Mouse (Mus musculus): Measurements from ENCODE around the gene B3gnt9. TPM values are rescaled to one million over a fixed set of nuclear protein-coding genes. Genes with fewer than 3 reads are reported as not detected.

B3gnt9 gene
- total RNA-seq, 4 experiments from 2014 or later = 3.0 to 4.0 (median 3.8) TPM

- no peak for DNase-seq (ENCODE audit: low spot score in 2 of 2)
Measured at GRCm38 (mm10) chr8:105283074-105283473, 28.1 kb upstream of the B3gnt9 start.

- DNase-seq (ENCODE audit: low spot score in 2 of 2) = no peak
Measured at GRCm38 (mm10) chr8:105282239-105282638, 27.3 kb upstream of the B3gnt9 start.

DNA sequence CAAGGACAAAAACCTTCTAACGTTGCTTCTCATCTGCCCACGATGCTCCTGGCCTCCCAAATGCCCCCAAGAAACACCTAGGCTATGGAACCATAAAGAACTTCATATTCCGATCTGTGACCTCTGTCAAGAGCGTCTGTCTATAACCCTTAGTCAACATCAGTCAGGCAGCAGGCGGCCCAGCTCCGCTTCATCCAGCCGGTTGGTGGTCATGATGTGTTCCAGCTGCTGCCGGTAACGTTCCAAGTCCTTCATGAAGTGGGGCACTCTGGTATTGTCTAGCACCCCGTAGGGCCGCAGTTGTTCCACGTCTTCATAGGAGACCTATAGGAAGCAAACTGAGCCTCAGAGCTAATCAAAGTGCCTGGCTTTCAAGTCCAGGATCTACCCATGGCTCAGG lies 26.9 kb upstream of the B3gnt9 start:
- no peak for DNase-seq (ENCODE audit: low spot score in 2 of 2)

GRCm38 (mm10) chr8:105280567-105280966 lies 25.6 kb upstream of the B3gnt9 start:
- no peak for DNase-seq (ENCODE audit: low spot score in 2 of 2)

GRCm38 (mm10) chr8:105278911-105279334 lies 24.0 kb upstream of the B3gnt9 start:
- peak; percentile 85 to 92 for DNase-seq (ENCODE audit: low spot score in 2 of 2)

- DNase-seq (ENCODE audit: low spot score in 2 of 2) = no peak
Measured at GRCm38 (mm10) chr8:105276292-105277120, 21.6 kb upstream of the B3gnt9 start.

DNA sequence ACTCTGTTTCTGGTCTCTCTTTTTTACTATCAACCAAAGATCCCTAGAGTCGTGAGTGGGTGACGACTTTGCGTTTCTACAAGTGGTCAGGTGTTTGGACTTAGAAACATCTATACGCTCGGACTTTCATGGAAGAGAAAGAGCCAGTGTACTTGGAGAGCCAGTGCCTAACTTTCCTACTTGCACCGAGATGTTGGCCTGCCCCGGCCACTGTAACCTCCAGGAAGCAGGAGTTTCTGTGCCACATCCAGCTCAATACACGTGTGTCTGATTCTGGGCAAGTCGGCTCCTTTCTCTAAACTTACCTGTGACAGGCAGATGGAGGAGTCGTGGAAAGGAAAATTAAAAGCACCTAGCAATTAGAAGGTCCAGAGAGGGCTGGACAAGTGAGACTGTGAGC lies 20.9 kb upstream of the B3gnt9 start, which contains the start of gene Nol3:
TSS of gene Nol3 (plus strand) at position 301 of the 400 bp plus-strand sequence.
- DNase-seq (ENCODE audit: low spot score in 2 of 2) = no peak

DNA sequence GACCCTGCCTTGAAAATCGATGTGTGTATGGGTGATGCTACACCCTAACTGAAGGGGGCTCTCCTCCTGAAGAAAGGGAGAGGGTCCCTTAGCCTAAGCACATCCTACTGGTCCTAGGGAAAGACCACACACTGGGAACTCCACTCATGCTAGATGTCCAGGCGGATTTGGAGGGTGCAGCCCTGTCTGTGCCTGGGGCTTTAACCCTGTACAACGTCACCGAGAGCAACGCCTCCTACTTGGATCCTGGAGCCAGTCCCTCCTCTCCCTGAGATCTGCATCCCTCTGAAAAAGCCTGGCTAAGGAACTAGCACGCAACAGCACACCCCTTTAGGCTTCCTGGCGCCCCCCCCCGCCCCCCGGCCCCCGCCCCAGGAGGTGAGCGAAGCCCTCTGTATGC lies 20.4 kb upstream of the B3gnt9 start:
- no peak for DNase-seq (ENCODE audit: low spot score in 2 of 2)

DNA sequence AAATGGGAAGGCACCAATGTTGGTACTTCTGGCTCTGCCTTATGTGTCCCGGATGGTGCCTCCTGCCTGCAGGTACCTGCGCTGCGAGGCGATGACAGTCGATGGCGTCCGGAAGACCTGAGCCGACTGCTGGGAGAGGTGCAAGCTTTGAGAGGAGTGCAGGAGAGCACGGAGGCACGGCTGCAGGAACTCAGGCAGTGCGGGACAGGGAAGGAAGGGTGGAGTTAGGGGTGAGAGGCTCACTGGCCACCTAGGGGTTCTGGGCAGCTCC lies 15.9 kb upstream of the B3gnt9 start:
- DNase-seq (ENCODE audit: low spot score in 2 of 2) = no peak

- DNase-seq (ENCODE audit: low spot score in 2 of 2) = no peak
Measured at GRCm38 (mm10) chr8:105270101-105270915, 15.4 kb upstream of the B3gnt9 start.

GRCm38 (mm10) chr8:105269461-105269947 lies 14.6 kb upstream of the B3gnt9 start, which contains the start of gene Hsf4:
Gene Hsf4 (plus strand): TSS chr8:105269801.
- DNase-seq (ENCODE audit: low spot score in 2 of 2) = no peak

- no peak for DNase-seq (ENCODE audit: low spot score in 2 of 2)
Measured at GRCm38 (mm10) chr8:105269075-105269458, 14.1 kb upstream of the B3gnt9 start.

- DNase-seq (ENCODE audit: low spot score in 2 of 2) = peak; percentile 79 to 83
Measured at GRCm38 (mm10) chr8:105268342-105269074, 13.6 kb upstream of the B3gnt9 start.

DNA sequence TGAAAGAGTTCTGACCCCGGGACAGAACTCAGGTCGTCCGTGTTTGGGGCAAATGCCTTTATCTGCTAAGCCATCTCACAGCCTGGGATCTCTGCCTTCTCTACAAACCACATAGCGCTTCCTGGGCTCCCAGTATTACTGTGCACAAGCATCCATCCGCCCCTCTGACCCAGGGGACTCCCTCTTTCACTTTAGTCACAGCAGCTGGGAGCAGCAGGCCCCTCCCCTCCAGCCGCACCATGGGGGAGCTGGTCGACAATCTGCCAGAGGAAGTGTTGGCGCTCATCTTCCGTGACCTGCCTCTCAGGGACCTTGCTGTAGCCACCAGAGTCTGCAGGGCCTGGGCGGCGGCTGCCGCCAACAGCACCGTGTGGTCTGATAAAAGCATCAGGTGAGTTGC lies 11.8 kb upstream of the B3gnt9 start:
- no peak for DNase-seq (ENCODE audit: low spot score in 2 of 2)

- DNase-seq (ENCODE audit: low spot score in 2 of 2) = no peak
Measured at GRCm38 (mm10) chr8:105265128-105265527, 10.2 kb upstream of the B3gnt9 start.

- DNase-seq (ENCODE audit: low spot score in 2 of 2) = no peak
Measured at GRCm38 (mm10) chr8:105264024-105264982, 9.3 kb upstream of the B3gnt9 start, which contains the start of the genes Tradd and Fbxl8. Gene Tradd (minus strand): TSS chr8:105264609. Gene Fbxl8 (plus strand): TSS chr8:105264648.

DNA sequence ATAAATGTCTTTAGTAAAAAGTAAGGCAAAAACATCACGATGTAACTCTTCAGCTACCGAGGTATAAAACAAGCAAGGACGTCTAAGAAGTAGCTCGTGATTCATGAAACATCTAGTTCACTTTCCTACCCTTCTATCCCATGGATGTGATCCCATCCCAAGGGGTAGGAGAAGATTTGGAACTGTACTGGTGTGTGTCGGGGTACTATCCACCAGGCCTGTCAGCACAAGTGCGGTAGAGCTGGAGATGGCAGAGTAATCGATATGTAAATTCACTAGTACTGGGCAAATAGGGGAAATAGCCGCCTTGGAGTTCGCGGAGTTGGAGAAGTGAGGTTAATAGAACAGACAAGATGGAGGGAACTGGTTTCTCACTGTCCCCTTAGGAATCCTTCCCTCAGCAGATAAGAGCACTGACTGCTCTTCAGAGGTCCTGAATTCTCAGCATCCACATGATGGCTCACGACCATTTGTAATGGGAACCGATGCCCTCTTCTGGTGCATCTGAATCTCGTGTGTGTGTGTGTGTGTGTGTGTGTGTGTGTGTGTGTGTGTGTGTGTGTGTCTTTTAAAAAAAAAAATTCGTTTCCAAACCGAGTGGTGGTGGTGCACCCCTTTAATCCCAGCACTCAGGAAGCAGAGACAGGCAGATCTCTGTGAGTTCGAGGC lies 8.4 kb upstream of the B3gnt9 start:
- no peak for DNase-seq (ENCODE audit: low spot score in 2 of 2)

DNA sequence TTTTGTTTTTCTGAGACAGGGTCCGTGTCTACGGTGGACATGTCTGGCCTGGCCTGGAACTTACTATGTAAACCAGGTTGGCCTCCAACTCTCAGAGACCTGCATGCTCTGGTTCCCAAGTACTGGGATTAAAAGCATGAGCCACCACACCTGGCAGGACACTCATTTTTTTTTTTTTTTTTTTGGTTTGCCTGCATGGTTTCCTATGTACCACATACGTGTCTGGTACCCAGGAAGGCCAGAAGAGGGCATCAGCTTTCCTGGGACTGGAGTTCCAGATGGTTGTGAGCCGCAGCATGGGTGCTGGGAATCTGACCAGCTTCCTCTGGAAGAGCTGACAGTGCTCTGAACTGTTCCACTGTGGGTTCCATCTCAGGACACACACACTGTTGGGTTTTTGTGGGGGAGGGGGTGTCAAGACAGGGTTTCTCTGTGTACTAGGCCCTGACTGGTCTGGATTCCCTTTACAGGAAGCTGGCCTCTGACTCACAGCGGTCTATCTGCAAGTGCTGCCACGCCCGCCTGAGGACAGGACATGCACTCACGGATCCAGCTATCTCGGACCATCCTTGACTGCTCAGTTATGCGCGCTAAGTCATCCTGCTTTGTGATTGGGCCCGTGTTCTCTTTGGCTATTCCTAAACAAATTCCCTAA lies 6.5 kb upstream of the B3gnt9 start:
- DNase-seq (ENCODE audit: low spot score in 2 of 2) = no peak

GRCm38 (mm10) chr8:105260371-105261099 lies 5.6 kb upstream of the B3gnt9 start:
- DNase-seq (ENCODE audit: low spot score in 2 of 2) = no peak

Data from layer of hippocampus, adult 8-10 months (tissue).